Mouse (Mus musculus): ENCODE results near the gene Hist1h4d. TPM values are rescaled to one million over a fixed set of nuclear protein-coding genes. Genes with fewer than 3 reads are reported as not detected.
A peak's percentile ranks its signal among the peaks of the same experiment; 100 is the strongest.
"Not testable (repeated sequence)": the region's sequence is repeated elsewhere in the genome, so short reads cannot be mapped to it uniquely, and the experiment has no call there.

Hist1h4d gene
- polyA plus RNA-seq (2012; rRNA removed): 5.8 and 8.0 TPM in 2 replicates

- Histone ChIP-seq H3K27ac (ENCODE audit: insufficient read depth, low read length) (no peak within 1 kb of the TSS), H3K4me3 (replicated peaks; ENCODE audit: insufficient read depth, low read depth, low read length) (peak within 1 kb of the TSS; percentile 56), H3K27me3 (ENCODE audit: control insufficient read depth, insufficient read depth, low read length) (no peaks in the 10 kb centered on the region), H3K4me1 (ENCODE audit: control insufficient read depth, insufficient read depth, low read length) (no peaks in the 10 kb centered on the region)
- WGBS: 2% methylated on average over 43 of the region's 43 CpGs
- no peak for TF ChIP-seq CTCF (IDR thresholded peaks at IDR 0.05; ENCODE audit: borderline replicate concordance, insufficient read depth, low read depth, low read length)
- TF ChIP-seq POLR2A (IDR thresholded peaks at IDR 0.05; ENCODE audit: borderline replicate concordance, insufficient read depth, low read length): peak; percentile 99
- DNase-seq: peak; percentile 95 to 98
These were observed at the start of gene Hist1h4d for GRCm38 (mm10) chr13:23581408-23582218. Gene Hist1h4d, plus strand, starts transcription at chr13:23581598.

- H3K27ac ChIP-seq (ENCODE audit: insufficient read depth, low read length): no peak overlapping the region
- no peak for TF ChIP-seq CTCF (IDR thresholded peaks at IDR 0.05; ENCODE audit: borderline replicate concordance, insufficient read depth, low read depth, low read length)
- TF ChIP-seq POLR2A (IDR thresholded peaks at IDR 0.05; ENCODE audit: borderline replicate concordance, insufficient read depth, low read length): no peak
- 15% methylated on average over 9 of the region's 9 CpGs for WGBS
- H3K27me3 ChIP-seq (ENCODE audit: control insufficient read depth, insufficient read depth, low read length): no peaks in the 10 kb centered on the region
- no peak for DNase-seq
- H3K4me3 ChIP-seq (replicated peaks; ENCODE audit: insufficient read depth, low read depth, low read length): no peak overlapping the region
- H3K4me1 ChIP-seq (ENCODE audit: control insufficient read depth, insufficient read depth, low read length): peaks cover 4% of the 10 kb centered on the region; the same call in 1 of the 2 replicates
These were observed 48.9 kb upstream of the Hist1h4d start for GRCm38 (mm10) chr13:23532262-23533075.

- H3K27me3 ChIP-seq (ENCODE audit: control insufficient read depth, insufficient read depth, low read length); H3K4me1 ChIP-seq (ENCODE audit: control insufficient read depth, insufficient read depth, low read length); H3K27ac ChIP-seq (ENCODE audit: insufficient read depth, low read length): not testable (repeated sequence)
- DNase-seq: peak; percentile 64 to 83
- peak within 1 kb of the TSS; percentile 70 for H3K4me3 ChIP-seq (replicated peaks; ENCODE audit: insufficient read depth, low read depth, low read length)
- WGBS: under 1% methylated on average over 22 of the region's 53 CpGs
These were observed 47.6 kb upstream of the Hist1h4d start, which contains the start of gene Hist1h2af for GRCm38 (mm10) chr13:23533560-23534367. Gene Hist1h2af, plus strand, starts transcription at chr13:23533906.

- TF ChIP-seq POLR2A (IDR thresholded peaks at IDR 0.05; ENCODE audit: borderline replicate concordance, insufficient read depth, low read length): no peak
- TF ChIP-seq CTCF (IDR thresholded peaks at IDR 0.05; ENCODE audit: borderline replicate concordance, insufficient read depth, low read depth, low read length): no peak
- under 1% methylated on average over 15 of the region's 15 CpGs for WGBS
- H3K4me3 ChIP-seq (replicated peaks; ENCODE audit: insufficient read depth, low read depth, low read length): peak overlapping the region; percentile 31
- DNase-seq: no peak
- peaks cover 4% of the 10 kb centered on the region; the same call in 1 of the 2 replicates for H3K4me1 ChIP-seq (ENCODE audit: control insufficient read depth, insufficient read depth, low read length)
- no peak overlapping the region for H3K27ac ChIP-seq (ENCODE audit: insufficient read depth, low read length)
- no peaks in the 10 kb centered on the region for H3K27me3 ChIP-seq (ENCODE audit: control insufficient read depth, insufficient read depth, low read length)
These were observed 46.8 kb upstream of the Hist1h4d start for GRCm38 (mm10) chr13:23534368-23535131.

- not testable (repeated sequence) for H3K27me3 ChIP-seq (ENCODE audit: control insufficient read depth, insufficient read depth, low read length); H3K4me1 ChIP-seq (ENCODE audit: control insufficient read depth, insufficient read depth, low read length); H3K27ac ChIP-seq (ENCODE audit: insufficient read depth, low read length)
- WGBS: under 1% methylated on average over 55 of the region's 62 CpGs
- H3K4me3 ChIP-seq (replicated peaks; ENCODE audit: insufficient read depth, low read depth, low read length): peak within 1 kb of the TSS; percentile 31
- DNase-seq: peak; percentile 81 to 87
These were observed 46.0 kb upstream of the Hist1h4d start, which contains the start of gene Hist1h3g for GRCm38 (mm10) chr13:23535137-23536075. Gene Hist1h3g, plus strand, starts transcription at chr13:23535422.

GRCm38 (mm10) chr13:23536076-23536822, 45.1 kb upstream of the Hist1h4d start:
- Histone ChIP-seq H3K27ac (ENCODE audit: insufficient read depth, low read length) (no peak overlapping the region), H3K4me3 (replicated peaks; ENCODE audit: insufficient read depth, low read depth, low read length) (no peak overlapping the region), H3K4me1 (ENCODE audit: control insufficient read depth, insufficient read depth, low read length) (peaks cover 4% of the 10 kb centered on the region; the same call in 1 of the 2 replicates), H3K27me3 (ENCODE audit: control insufficient read depth, insufficient read depth, low read length) (no peaks in the 10 kb centered on the region)
- DNase-seq: no peak
- TF ChIP-seq CTCF (IDR thresholded peaks at IDR 0.05; ENCODE audit: borderline replicate concordance, insufficient read depth, low read depth, low read length): no peak
- WGBS: 10% methylated on average over 7 of the region's 7 CpGs

Measured in cerebellum, adult 2 months (tissue).